Mouse (Mus musculus) heart, postnatal 0 days (tissue): Measurements from ENCODE around the gene Gm3854. TPM values are rescaled to one million over a fixed set of nuclear protein-coding genes. Genes with fewer than 3 reads are reported as not detected.
A peak's percentile ranks its signal among the peaks of the same experiment; 100 is the strongest.
"Not testable (repeated sequence)": the region's sequence is repeated elsewhere in the genome, so short reads cannot be mapped to it uniquely, and the experiment has no call there.

Experiments used
- ATAC-seq: fragments of 200-750 bp; cut with Nextera tagmentation; 2 replicates; pipeline ENCODE4 v1.8.0; 2017; ENCODE audit warnings: low read depth, moderate number of reproducible peaks, moderate library complexity; ENCODE audit not compliant: insufficient read depth
- DNase-seq: peaks from one replicate; pipeline ENCODE4 v3.0.0-alpha.2; 2016; ENCODE audit warnings: low spot score
- H3K27ac ChIP-seq: fragments of 300-500 bp; sonication (generic); 2 replicates; pipeline ENCODE4 v1.5.1; 2014; ENCODE audit warnings: low read depth, mild to moderate bottlenecking
- H3K27me3 ChIP-seq: fragments of 300-500 bp; sonication (generic); 2 replicates; pipeline ENCODE4 v1.6.1; 2014; ENCODE audit warnings: low read length, mixed read lengths; ENCODE audit not compliant: control insufficient read depth, insufficient read depth
- H3K36me3 ChIP-seq: fragments of 300-500 bp; sonication (generic); replicated peaks from 2 replicates; pipeline ENCODE4 v1.6.1; 2014; ENCODE audit warnings: low read length, mixed read lengths; ENCODE audit not compliant: control insufficient read depth, insufficient read depth
- H3K4me1 ChIP-seq: fragments of 300-500 bp; sonication (generic); 2 replicates; pipeline ENCODE4 v1.6.1; 2014; ENCODE audit warnings: antibody characterized with exemption; ENCODE audit not compliant: control insufficient read depth, insufficient read depth
- H3K4me2 ChIP-seq: fragments of 300-500 bp; sonication (generic); 2 replicates; pipeline ENCODE4 v1.6.1; 2014; ENCODE audit warnings: low read depth, mild to moderate bottlenecking, low read length, moderate library complexity
- H3K4me3 ChIP-seq: fragments of 300-500 bp; sonication (generic); 2 replicates; pipeline ENCODE4 v1.5.1; 2014; ENCODE audit warnings: low read depth, low read length
- H3K9ac ChIP-seq: fragments of 300-500 bp; sonication (generic); replicated peaks from 2 replicates; pipeline ENCODE4 v1.6.1; 2014; ENCODE audit warnings: low read depth, low read length, mixed read lengths
- H3K9me3 ChIP-seq: fragments of 300-500 bp; sonication (generic); replicated peaks from 2 replicates; pipeline ENCODE4 v1.6.1; 2016; ENCODE audit warnings: low read length; ENCODE audit not compliant: control insufficient read depth
- CTCF ChIP-seq: IDR thresholded peaks from 2 replicates; pipeline ENCODE4 v1.5.1; 2016; ENCODE audit warnings: antibody characterized with exemption, control low read depth, low read depth
- EP300 ChIP-seq: IDR thresholded peaks from 2 replicates; pipeline ENCODE4 v1.6.1; 2016; ENCODE audit warnings: antibody characterized with exemption, low read depth
- WGBS: fragments of 180-500 bp; shearing (Covaris S2); extraction: QIAGEN DNeasy Blood & Tissue Kit; methylation state at CpG from one replicate; pipeline ENCODE4 v1.1.7; 2014; 5-methylcytosine and 5-hydroxymethylcytosine counted together
- polyA plus RNA-seq: library from polyadenylated mRNA; unstranded; fragments of >200 nt; fragmentation: Nextera tagmentation; extraction: Ambion mirVana; gene quantifications from 2 replicates; pipeline ENCODE4 v1.2.1, GENCODE M21; 2015
- total RNA-seq: library from RNA; depleted of rRNA; stranded (reverse); fragments of >200 nt; gene quantifications from 2 replicates; pipeline ENCODE4 v1.2.3, GENCODE M21; 2014; ENCODE audit warnings: low replicate concordance

The Gm3854 gene
- total and polyA plus RNA-seq, 2 experiments from 2014 or later = 0.44 TPM; not detected in 1

DNA sequence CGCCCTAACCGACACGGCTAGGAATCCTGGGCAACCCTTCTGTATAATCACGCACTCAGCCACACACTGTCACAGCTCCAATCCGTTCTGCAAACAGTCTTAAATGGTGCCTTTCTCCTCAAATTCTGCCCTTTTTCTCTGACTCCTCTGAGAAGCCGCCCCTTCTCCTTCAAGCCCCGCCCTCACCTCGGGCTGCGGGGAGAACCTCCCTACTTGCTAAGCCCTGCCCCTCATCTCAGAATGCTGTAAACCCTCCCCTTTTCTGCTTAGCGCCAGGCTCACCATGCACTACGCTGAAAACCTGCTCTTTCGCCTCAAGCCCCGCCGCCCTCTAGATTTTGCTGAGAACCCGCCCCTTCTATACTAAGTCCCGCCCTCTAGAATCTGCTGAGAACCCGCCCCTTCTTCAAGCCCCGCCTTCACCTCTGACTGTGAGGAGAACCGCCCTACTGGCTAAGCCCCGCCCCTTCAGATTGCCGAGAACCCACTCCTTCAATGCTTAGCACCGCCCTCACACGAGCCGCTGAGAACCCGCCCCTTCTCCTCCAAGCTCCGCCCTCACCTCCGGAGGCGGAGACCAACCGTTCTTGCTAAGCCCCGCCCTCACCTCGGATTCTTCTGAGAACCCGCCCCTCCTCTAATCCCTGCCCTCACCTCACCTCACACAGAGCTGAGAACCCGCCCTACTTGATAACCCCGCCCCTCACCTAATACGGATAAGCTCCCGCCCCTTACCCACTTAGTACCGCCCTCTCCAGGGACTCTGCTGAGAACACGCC is 18.9 kb downstream of the Gm3854 start:
- TF ChIP-seq EP300 = no peak
- no peak for TF ChIP-seq CTCF
- peak overlapping the region; percentile 53 for H3K4me3 ChIP-seq
- ATAC-seq = peak; percentile 95
- under 1% methylated on average over 37 of the region's 38 CpGs for WGBS
- no peaks in the 10 kb centered on the region for H3K36me3 ChIP-seq
- H3K4me1 ChIP-seq = peaks cover 4% of the 10 kb centered on the region; the same call in 1 of the 2 replicates
- H3K9me3 ChIP-seq = no peaks in the 10 kb centered on the region
- no peaks in the 10 kb centered on the region for H3K27me3 ChIP-seq
- peak overlapping the region; percentile 80 for H3K27ac ChIP-seq
- DNase-seq = peak; percentile 99
- peak overlapping the region; percentile 55 for H3K9ac ChIP-seq
- peak overlapping the region; percentile 71 for H3K4me2 ChIP-seq

GRCm38 (mm10) chr7:6363047-6363488 is 19.5 kb downstream of the Gm3854 start, which contains the start of gene Zfp78:
Zfp78 (plus strand) TSS chr7:6363280.
- DNase-seq = peak; percentile 94
- peak; percentile 77 for ATAC-seq
- Histone ChIP-seq H3K27me3 (no peaks in the 10 kb centered on the region), H3K9me3 (no peaks in the 10 kb centered on the region), H3K9ac (peak within 1 kb of the TSS; percentile 62), H3K4me2 (peak within 1 kb of the TSS; percentile 71), H3K27ac (peak within 1 kb of the TSS; percentile 80), H3K4me1 (peaks cover 4% of the 10 kb centered on the region; the same call in 1 of the 2 replicates), H3K36me3 (no peaks in the 10 kb centered on the region), H3K4me3 (peak within 1 kb of the TSS; percentile 53)
- no peak for TF ChIP-seq EP300
- peak; percentile 38 for TF ChIP-seq CTCF
- under 1% methylated on average over 23 of the region's 23 CpGs for WGBS

GRCm38 (mm10) chr7:6364761-6365160 is 21.2 kb downstream of the Gm3854 start:
- no peaks in the 10 kb centered on the region for H3K36me3 ChIP-seq
- H3K4me2 ChIP-seq = no peak overlapping the region
- 55% methylated on average over 1 of the region's 1 CpGs for WGBS

GRCm38 (mm10) chr7:6367185-6367584 is 23.6 kb downstream of the Gm3854 start:
- no peak for TF ChIP-seq EP300
- TF ChIP-seq CTCF = no peak

More at GRCm38 (mm10) chr7:6364761-6365160, 21.2 kb downstream of the Gm3854 start:
- H3K4me3 ChIP-seq = no peak overlapping the region
- no peak for ATAC-seq
- H3K9ac ChIP-seq = no peak overlapping the region
- no peaks in the 10 kb centered on the region for H3K27me3 ChIP-seq
- H3K27ac ChIP-seq = no peak overlapping the region
- no peaks in the 10 kb centered on the region for H3K9me3 ChIP-seq
- TF ChIP-seq CTCF = no peak
- TF ChIP-seq EP300 = no peak
- no peak for DNase-seq
- H3K4me1 ChIP-seq = peaks cover 4% of the 10 kb centered on the region; the same call in 1 of the 2 replicates

DNA sequence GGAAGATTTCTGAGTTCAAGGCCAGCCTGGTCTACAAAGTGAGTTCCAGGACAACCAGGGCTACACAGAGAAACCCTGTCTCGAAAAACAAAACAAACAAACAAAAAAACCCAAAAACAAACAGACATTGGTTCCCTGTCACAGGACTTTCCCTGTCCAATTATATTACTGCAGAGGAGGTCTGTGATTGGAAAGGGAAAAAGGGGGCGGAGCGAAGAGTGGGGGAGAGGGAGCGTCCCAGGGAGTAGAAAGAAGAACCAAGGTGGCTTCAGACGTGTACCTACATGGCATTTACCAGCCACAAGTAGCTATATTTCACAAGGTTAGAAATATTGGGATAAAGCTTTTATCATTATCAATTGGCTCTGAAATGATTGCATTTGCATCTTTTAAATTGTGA is 24.6 kb downstream of the Gm3854 start:
- H3K27ac ChIP-seq, DNase-seq, H3K36me3 ChIP-seq, H3K4me3 ChIP-seq, H3K9ac ChIP-seq, H3K27me3 ChIP-seq, H3K4me2 ChIP-seq, ATAC-seq, H3K4me1 ChIP-seq, H3K9me3 ChIP-seq: not testable (repeated sequence)
- 78% methylated on average over 5 of the region's 5 CpGs for WGBS

More at GRCm38 (mm10) chr7:6367185-6367584, 23.6 kb downstream of the Gm3854 start:
- Histone ChIP-seq H3K27ac (no peak overlapping the region), H3K4me3 (no peak overlapping the region), H3K9ac (no peak overlapping the region), H3K4me2 (no peak overlapping the region), H3K4me1 (peaks cover 4% of the 10 kb centered on the region; the same call in 1 of the 2 replicates), H3K36me3 (no peaks in the 10 kb centered on the region), H3K27me3 (no peaks in the 10 kb centered on the region), H3K9me3 (no peaks in the 10 kb centered on the region)
- DNase-seq (no peak), ATAC-seq (no peak)
- 86% methylated on average over 5 of the region's 5 CpGs for WGBS
